Mouse (Mus musculus): ENCODE data around the gene Gja8. TPM values are rescaled to one million over a fixed set of nuclear protein-coding genes. Genes with fewer than 3 reads are reported as not detected.

Gja8 gene
- polyA plus RNA-seq, 1 experiment from 2014 or later = not detected

DNA sequence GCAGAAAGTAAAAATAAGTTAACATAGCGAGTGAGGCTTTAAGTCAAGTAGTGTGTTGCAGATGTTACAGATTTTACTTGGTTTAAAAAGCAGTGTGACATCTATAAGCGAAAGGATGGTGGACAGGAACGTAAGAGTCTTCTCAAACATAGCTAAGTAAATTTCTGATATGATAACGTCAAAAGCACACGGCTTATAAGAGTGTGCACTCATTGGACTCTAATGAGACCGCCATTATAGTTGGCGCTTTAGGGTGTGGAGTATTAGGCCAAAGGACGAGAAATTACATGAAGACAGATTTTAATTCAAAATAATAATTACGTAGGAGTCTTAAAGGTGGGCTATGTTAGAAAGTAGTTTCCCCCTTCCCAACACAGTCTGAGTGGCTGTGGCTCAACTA, 20.2 kb downstream of the Gja8 start:
- no peak for DNase-seq (ENCODE audit: extremely low spot score, low spot score)

DNA sequence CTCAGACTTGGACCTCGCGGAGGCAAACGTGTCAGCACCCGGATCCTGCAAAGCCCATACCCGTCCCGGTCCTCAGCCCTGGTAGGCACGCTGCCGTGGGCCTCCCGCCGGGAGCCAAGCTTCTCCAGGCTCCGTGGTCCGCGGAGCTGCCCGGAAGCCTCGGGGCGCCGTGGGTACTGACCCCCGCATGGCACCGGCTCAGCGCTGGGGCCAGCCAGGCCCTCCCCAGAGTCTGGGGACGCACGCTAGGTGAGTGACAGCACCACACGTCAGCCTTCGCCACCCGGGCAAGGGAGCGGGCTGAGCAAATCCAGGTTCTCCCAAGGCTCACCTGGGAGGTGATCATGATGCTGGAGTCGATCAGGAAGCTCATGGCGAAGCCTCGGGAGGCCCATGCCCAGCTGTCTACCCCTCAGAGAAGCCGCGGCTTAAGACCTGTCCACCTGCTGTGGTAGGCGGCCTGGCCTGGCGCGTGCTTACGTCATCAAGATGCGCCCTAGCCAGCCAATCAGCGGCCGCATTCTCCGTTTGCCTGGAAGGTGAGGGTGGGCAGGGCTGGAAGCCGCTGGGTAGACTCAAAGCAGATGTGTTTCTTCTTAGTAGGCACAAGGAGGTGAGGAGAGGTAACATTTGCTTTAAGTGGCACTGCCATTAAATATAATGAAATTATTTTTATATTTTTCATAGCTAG, 20.8 kb downstream of the Gja8 start, which contains the start of gene Gpr89:
TSS of gene Gpr89 (minus strand) at position 496 of the 691 bp plus-strand sequence.
- DNase-seq (ENCODE audit: extremely low spot score, low spot score) = peak; percentile 95
- Histone ChIP-seq H3K27me3 (ENCODE audit: poor library complexity, severe bottlenecking) (peaks cover 19% of the 10 kb centered on the region), H3K4me1 (peaks cover 15% of the 10 kb centered on the region), H3K4me3 (peak within 1 kb of the TSS; percentile 99), H3K27ac (peak within 1 kb of the TSS; percentile 88), H3K36me3 (replicated peaks) (no peaks in the 10 kb centered on the region; the same call in 1 of the 2 replicates), H3K9me3 (no peaks in the 10 kb centered on the region)
- WGBS = under 1% methylated on average over 40 of the region's 40 CpGs

More for the DNA sequence above, 20.2 kb downstream of the Gja8 start:
- peak overlapping the region; percentile 88 for H3K27ac ChIP-seq
- H3K27me3 ChIP-seq (ENCODE audit: poor library complexity, severe bottlenecking) = peaks cover 19% of the 10 kb centered on the region
- no peaks in the 10 kb centered on the region for H3K9me3 ChIP-seq
- H3K36me3 ChIP-seq (replicated peaks) = no peaks in the 10 kb centered on the region
- H3K4me3 ChIP-seq = peak overlapping the region; percentile 99
- 51% methylated on average over 9 of the region's 9 CpGs for WGBS
- H3K4me1 ChIP-seq = peaks cover 15% of the 10 kb centered on the region

DNA sequence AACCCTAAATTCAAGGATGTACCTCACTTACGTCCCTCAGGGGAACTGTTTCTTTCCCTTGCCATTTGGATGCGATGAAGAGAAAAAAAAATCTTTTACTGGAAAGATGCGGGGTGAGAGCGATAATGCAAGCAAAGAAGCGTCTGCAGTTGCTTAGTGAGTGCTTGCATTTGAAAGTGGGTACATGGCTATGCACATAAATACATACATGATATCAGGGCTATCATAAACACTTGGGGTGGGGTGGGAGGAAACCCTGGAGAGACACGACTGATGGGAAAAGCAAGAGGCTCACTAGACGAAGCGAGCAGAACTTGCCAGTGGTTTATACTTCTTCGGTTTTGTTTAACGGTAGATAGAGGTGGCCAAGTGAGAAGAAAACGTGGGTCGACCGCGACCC, 21.4 kb downstream of the Gja8 start, which contains the start of gene Gja5:
TSS of gene Gja5 (plus strand) at position 301 of the 400 bp plus-strand sequence.
- Histone ChIP-seq H3K4me3 (peak within 1 kb of the TSS; percentile 99), H3K36me3 (replicated peaks) (no peaks in the 10 kb centered on the region; the same call in 1 of the 2 replicates), H3K27ac (peak within 1 kb of the TSS; percentile 88), H3K9me3 (no peaks in the 10 kb centered on the region), H3K27me3 (ENCODE audit: poor library complexity, severe bottlenecking) (peaks cover 19% of the 10 kb centered on the region), H3K4me1 (peaks cover 15% of the 10 kb centered on the region)
- DNase-seq (ENCODE audit: extremely low spot score, low spot score) = no peak
- WGBS = 19% methylated on average over 14 of the region's 14 CpGs

DNA sequence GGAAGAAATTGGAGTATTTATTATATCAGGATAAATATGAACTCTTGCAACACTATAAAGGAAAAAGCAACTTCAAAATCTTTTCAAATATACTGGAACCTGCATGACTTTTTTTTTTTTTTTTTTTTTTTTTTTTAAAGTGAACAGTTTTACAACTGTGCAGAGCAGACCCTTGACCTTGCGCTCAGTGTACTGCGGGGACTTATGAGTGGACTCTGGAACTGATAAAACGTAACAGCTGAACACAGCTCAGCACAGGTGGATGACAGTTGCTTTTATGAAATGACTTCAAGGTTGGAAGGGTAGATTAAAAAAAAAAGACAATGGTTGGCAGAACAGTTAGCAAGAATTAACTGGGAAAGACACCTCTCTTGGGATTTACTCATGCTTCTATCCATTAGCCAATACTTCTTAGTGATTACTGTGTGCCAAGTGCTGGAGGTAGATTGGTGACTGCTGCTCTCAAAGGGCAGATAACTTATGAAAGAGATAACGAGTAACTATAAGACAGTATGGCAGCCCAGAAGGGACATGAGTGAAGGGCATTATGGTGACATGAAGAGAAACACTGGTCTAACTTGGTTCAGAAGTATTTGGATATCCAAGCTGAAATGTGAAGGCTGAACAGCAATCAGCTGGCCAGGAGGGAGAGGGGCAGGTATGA, 23.4 kb downstream of the Gja8 start:
- no peaks in the 10 kb centered on the region for H3K9me3 ChIP-seq

DNA sequence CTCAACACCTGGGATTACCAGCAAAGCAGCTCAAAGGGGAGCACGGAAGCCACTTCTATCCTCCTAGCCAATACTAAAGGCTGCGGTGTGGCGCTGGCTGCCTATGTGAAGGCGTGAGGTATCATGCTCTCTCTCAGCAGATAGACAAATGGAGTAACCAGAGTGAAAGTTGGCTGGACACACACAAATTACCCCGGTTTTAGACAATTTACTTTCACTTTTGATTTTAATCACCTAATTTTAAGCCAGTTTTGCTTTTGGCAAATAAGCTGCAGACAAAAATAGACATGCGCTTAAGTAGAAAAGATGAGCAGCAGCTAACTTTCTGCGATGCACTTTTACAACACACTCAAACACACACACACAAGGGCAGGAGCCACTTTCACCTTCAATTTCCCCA, 42.1 kb downstream of the Gja8 start:
- Histone ChIP-seq H3K27ac (no peak overlapping the region), H3K27me3 (ENCODE audit: poor library complexity, severe bottlenecking) (no peaks in the 10 kb centered on the region), H3K4me3 (no peak overlapping the region), H3K4me1 (no peaks in the 10 kb centered on the region), H3K36me3 (replicated peaks) (peaks cover 86% of the 10 kb centered on the region), H3K9me3 (no peaks in the 10 kb centered on the region)
- DNase-seq (ENCODE audit: extremely low spot score, low spot score) = no peak
- 94% methylated on average over 7 of the region's 7 CpGs for WGBS

More for the DNA sequence above, 23.4 kb downstream of the Gja8 start:
- 92% methylated on average over 4 of the region's 4 CpGs for WGBS
- Histone ChIP-seq H3K36me3 (replicated peaks) (peaks cover 8% of the 10 kb centered on the region), H3K4me1 (peaks cover 15% of the 10 kb centered on the region), H3K4me3 (no peak overlapping the region), H3K27ac (no peak overlapping the region), H3K27me3 (ENCODE audit: poor library complexity, severe bottlenecking) (peaks cover 13% of the 10 kb centered on the region)
- DNase-seq (ENCODE audit: extremely low spot score, low spot score) = no peak

DNA sequence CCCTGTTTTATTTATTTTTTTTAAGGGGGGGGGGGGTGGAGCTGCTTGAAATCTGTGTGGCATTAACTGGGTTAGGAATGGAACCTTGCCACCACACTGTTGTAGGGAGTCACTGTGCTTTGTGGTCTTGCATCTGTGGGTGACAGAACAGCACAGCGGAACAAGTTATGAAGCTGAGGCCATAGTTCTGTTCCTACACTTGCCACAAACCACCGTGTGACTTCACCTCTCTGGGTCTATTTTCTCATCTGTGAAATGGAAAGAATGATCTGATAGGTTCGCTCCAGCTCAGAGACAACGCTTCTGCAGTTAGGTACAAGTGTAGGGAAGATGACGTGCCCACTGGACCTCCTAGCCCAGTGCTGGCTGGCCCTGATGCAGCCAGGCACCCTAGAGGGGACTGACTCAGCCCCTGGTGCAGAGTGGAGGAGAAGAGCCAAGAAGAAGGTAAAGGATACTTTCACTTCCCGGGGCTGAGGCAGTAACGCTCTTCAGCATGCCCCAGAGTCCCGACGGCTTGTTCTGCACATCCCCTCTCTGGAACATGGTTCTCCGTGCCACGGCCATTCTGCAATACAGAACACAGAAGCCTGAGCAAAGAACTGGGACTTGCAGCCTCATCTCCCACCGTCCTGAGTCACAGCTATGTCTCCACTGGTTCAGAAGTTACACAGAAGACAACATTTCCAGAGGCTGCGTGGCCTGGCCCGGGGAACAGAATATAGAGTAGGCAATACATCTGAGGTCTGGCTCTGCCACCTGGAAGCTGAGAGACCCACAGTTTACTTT, 43.6 kb downstream of the Gja8 start:
- Histone ChIP-seq H3K36me3 (replicated peaks) (peaks cover 84% of the 10 kb centered on the region), H3K27ac (no peak overlapping the region), H3K9me3 (no peaks in the 10 kb centered on the region), H3K4me1 (no peaks in the 10 kb centered on the region), H3K4me3 (no peak overlapping the region), H3K27me3 (ENCODE audit: poor library complexity, severe bottlenecking) (no peaks in the 10 kb centered on the region)
- no peak for DNase-seq (ENCODE audit: extremely low spot score, low spot score)
- 95% methylated on average over 14 of the region's 14 CpGs for WGBS

DNA sequence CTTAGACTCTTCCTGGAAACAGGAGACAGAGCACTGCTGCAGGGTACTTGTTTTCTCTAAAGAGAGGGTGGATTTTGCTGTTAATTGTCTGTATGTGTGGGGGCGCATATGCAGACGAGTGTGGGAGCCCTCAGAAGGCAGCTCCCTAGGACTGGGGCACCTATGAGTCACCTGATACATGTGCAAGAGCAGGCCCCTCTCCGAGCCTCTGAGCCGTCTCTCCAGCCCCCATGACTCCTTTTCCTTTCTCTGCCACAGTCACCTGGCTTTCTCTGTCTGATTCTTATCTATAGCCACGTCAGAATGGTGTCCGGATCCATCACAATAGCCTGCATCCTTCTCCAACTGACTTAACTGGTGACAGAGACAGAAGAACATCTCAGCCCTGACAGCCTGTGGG, 44.3 kb downstream of the Gja8 start:
- H3K27me3 ChIP-seq (ENCODE audit: poor library complexity, severe bottlenecking) = no peaks in the 10 kb centered on the region
- no peak overlapping the region for H3K4me3 ChIP-seq
- no peaks in the 10 kb centered on the region for H3K9me3 ChIP-seq
- no peaks in the 10 kb centered on the region for H3K4me1 ChIP-seq
- DNase-seq (ENCODE audit: extremely low spot score, low spot score) = no peak
- no peak overlapping the region for H3K27ac ChIP-seq
- peaks cover 84% of the 10 kb centered on the region for H3K36me3 ChIP-seq (replicated peaks)
- 91% methylated on average over 6 of the region's 6 CpGs for WGBS

DNA sequence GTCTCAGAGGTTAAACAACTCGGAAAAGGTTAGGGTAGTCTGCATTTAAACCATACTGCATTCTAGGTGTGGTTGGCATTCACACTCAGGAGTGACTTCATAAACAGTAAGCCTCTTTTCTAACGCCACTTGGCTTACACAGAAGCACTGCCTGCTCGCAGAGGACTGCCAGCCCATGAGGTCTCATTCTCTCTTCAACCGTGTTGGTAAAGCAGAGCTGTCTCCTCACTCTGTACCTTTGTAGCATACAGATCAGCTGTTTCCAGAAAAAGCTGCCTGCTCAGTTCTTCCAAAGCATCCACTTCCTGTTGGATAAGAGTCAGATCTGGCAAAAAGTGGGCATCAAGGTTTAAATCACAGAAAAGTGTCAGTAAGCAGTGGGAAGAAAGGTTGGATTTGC, 45.4 kb downstream of the Gja8 start:
- WGBS = 92% methylated on average over 4 of the region's 4 CpGs
- H3K27ac ChIP-seq = no peak overlapping the region
- H3K36me3 ChIP-seq (replicated peaks) = peaks cover 79% of the 10 kb centered on the region
- no peak overlapping the region for H3K4me3 ChIP-seq
- H3K9me3 ChIP-seq = no peaks in the 10 kb centered on the region
- H3K4me1 ChIP-seq = no peaks in the 10 kb centered on the region
- no peaks in the 10 kb centered on the region for H3K27me3 ChIP-seq (ENCODE audit: poor library complexity, severe bottlenecking)
- no peak for DNase-seq (ENCODE audit: extremely low spot score, low spot score)

DNA sequence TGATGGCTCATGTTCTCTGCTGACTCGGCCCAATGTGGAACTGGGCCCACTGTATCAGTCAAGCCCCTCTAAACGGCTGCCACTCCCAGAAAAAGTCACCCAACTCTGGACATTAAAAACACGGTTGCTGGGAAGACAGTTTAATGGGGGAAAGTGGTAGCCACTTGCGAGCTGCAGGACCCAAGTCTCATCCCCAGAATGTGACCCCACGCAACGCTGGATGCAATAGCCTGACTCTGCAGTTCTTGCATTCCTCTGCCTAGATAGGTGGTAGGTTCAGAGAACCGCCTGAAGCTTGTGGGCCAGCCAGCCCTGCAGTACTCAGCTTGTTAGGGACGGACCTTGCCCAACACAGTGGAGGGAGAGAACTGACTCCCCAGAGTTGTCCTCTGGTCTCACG, 46.3 kb downstream of the Gja8 start:
- Histone ChIP-seq H3K36me3 (replicated peaks) (peaks cover 83% of the 10 kb centered on the region), H3K27ac (no peak overlapping the region), H3K9me3 (no peaks in the 10 kb centered on the region), H3K27me3 (ENCODE audit: poor library complexity, severe bottlenecking) (no peaks in the 10 kb centered on the region), H3K4me3 (no peak overlapping the region), H3K4me1 (no peaks in the 10 kb centered on the region)
- no peak for DNase-seq (ENCODE audit: extremely low spot score, low spot score)
- WGBS = 92% methylated on average over 9 of the region's 9 CpGs

DNA sequence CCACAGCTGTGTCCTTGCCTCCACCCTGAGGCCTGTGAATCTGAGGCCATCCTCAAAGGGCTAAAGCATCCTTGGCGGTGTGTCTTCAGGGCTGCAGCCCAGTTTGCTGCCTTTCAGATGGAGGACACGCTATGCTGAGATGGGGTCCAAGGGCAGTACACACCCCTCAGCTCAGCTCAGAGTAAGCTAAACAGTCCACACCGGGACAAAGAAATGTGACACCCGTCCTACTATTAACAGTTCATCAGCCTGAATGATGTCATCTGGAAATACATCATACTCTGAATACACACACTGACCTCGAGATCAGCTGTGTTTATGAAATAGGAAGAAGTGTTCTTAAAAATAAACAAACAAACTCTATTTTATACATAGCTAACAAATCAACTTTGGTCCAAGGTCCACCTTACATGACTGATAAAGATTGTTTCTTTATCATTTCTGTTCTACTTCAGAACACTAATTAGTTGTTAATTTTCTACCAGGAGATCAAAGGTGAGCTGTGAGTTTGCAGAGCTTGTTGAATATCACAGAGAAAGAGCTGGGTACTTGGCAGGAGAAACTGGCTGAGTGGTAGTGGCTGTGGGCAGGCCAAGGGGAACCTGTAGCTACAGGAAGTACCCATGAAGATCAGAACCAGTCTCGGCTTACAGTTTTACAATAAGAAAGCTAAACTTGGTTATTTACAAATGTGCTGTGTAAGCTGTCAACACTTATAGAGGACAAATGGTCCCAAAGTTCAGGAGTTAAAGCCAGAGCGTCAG, 50.8 kb downstream of the Gja8 start:
- 89% methylated on average over 7 of the region's 7 CpGs for WGBS
- Histone ChIP-seq H3K4me3 (no peak overlapping the region), H3K27ac (no peak overlapping the region), H3K27me3 (ENCODE audit: poor library complexity, severe bottlenecking) (no peaks in the 10 kb centered on the region), H3K9me3 (no peaks in the 10 kb centered on the region), H3K4me1 (no peaks in the 10 kb centered on the region), H3K36me3 (replicated peaks) (peaks cover 86% of the 10 kb centered on the region)
- DNase-seq (ENCODE audit: extremely low spot score, low spot score) = no peak

DNA sequence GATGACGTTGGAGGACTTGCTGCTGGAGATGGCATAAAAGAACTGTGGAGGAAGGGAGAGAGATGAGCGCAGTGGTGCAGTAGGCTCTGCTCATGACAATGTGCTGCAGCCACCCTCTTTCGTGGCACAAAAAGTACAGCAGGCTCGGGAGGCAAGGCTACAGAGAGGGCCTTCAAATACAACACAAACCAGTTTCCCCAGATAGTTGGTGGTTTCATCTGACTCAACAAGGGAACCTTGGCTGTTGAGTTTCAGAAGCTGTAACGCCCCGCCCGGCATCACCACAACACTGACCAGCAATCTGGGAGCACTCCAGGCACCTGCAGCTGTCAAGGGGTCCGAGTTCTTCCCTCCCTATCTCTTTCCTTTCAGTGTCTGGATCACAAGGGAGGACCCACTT, 53.3 kb downstream of the Gja8 start:
- WGBS = 92% methylated on average over 8 of the region's 8 CpGs
- DNase-seq (ENCODE audit: extremely low spot score, low spot score) = no peak
- Histone ChIP-seq H3K27ac (no peak overlapping the region), H3K4me1 (no peaks in the 10 kb centered on the region), H3K9me3 (no peaks in the 10 kb centered on the region), H3K27me3 (ENCODE audit: poor library complexity, severe bottlenecking) (no peaks in the 10 kb centered on the region), H3K4me3 (no peak overlapping the region), H3K36me3 (replicated peaks) (peaks cover 91% of the 10 kb centered on the region)

DNA sequence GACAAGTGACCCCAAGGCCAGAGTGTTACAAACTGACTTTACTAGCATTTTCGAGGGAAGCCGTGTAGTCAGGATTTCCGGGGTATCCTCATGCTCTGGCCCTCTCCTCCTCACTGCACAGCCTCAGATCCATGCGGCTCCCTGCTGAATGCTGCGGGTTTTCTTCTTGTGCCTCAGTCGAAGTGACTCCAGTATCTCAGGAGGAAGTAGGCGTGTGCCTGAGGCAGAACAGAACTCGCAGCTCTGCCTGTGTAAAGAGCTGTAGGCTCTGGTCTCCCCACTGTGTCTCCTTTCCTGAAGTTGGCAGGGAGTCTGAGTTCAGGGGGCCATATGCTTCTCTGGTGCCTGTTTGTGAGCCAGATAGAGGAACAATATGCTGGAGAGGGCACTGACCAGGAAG, 54.8 kb downstream of the Gja8 start:
- Histone ChIP-seq H3K27ac (no peak overlapping the region), H3K36me3 (replicated peaks) (peaks cover 84% of the 10 kb centered on the region), H3K4me3 (no peak overlapping the region), H3K27me3 (ENCODE audit: poor library complexity, severe bottlenecking) (no peaks in the 10 kb centered on the region), H3K4me1 (no peaks in the 10 kb centered on the region), H3K9me3 (no peaks in the 10 kb centered on the region)
- WGBS = 89% methylated on average over 8 of the region's 8 CpGs
- no peak for DNase-seq (ENCODE audit: extremely low spot score, low spot score)
